Mouse (Mus musculus): ENCODE data around the gene Rgs8.

GRCm38 (mm10) chr1:153617340-153617830, 35.4 kb upstream of the Rgs8 start:
- TF ChIP-seq POLR2A (IDR thresholded peaks at IDR 0.05; ENCODE audit: insufficient read depth, low read length) = no peak
- TF ChIP-seq CTCF (IDR thresholded peaks at IDR 0.05; ENCODE audit: low read depth, low read length) = no peak
